Mouse (Mus musculus): Measurements from ENCODE around the gene Fam53b.

Fam53b gene

GRCm38 (mm10) chr7:132767233-132767998 lies 46.3 kb downstream of the Fam53b start:
- DNase-seq (ENCODE audit: low spot score in 2 of 2), result no peak

DNA sequence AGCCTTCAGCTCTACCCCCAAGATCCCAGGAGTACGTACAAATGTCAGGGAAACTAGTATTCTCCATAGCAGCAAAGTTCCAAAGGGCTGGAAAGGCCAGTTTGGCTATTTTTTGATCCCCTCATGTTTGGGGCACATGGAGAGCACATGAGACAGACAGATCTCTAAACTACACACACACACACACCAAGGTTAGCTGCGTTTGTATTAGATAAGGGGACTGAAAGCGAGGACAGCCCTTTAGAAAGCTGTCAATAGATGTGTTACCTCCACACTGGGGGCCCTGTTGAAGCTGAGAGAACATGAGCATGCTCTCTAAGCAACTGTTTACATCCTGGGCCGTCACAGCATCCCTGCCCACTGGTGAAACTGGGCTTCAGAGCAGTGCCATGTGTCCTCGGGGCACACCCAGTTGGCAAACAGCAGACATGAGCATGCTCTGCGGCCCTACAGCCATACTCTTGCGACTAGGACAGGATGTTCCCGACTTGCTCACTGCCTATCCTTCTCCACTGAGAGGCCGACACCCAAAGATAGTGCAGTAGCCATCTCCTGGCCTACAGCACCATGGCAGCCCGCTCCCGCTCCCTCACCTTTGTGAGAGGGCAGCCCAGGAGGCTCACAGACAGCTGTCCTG lies 47.3 kb downstream of the Fam53b start:
- DNase-seq (ENCODE audit: low spot score in 2 of 2), result no peak

DNA sequence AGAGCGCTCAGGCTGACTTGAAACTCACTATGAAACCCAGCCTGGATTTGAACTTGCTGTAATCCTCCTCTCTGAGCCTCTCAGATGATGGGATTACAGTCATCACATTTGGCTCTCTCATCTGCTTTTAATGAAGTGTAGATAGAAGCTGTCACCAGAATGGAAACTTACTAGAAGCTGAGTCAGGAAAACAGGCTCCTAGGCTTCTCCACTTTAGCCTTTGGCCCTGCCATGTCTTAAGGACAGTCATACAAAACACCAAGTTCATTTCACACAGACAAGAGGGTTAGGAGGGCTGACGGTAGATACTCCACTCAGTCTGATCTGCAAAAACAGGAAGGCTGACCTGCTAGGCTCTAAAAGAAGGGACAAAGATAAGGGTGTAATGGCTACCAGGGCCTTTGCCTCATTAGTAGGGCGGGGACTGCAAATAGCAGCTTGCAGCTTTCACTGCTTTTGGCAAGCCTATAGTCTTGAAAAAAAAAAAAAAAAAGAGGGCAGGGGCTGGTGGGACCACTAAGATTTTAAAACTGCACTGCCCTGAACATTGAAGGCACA lies 48.0 kb downstream of the Fam53b start:
- DNase-seq (ENCODE audit: low spot score in 2 of 2), result no peak

DNA sequence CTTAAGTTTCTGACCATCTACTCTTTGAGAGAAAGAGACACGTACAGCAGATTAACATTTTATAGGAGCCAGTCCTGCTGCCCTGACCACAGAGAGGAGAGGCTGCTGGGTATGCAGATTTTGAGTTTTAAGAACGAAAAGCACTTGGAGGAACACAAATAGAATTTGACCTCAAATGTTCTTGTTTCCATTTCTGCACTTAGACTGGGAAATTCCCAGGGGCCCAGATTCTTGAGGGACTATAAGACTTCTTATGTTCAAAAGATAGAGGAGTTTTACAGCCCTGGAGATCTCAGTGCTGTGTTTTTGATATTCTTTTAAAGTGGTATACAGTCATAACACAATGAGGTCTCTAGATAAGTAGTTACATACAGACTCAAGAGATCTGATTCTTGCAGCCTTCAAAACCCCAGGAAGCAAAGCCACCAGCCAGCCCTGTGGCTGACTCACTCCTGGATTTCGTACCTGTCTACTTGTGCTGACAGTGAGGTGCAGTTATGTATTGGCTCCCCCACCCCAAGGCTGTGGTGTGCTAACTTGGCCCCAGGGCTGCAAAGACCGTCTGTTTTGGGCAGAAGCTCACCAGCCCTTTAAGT lies 48.7 kb downstream of the Fam53b start:
- no peak for DNase-seq (ENCODE audit: low spot score in 2 of 2)

DNA sequence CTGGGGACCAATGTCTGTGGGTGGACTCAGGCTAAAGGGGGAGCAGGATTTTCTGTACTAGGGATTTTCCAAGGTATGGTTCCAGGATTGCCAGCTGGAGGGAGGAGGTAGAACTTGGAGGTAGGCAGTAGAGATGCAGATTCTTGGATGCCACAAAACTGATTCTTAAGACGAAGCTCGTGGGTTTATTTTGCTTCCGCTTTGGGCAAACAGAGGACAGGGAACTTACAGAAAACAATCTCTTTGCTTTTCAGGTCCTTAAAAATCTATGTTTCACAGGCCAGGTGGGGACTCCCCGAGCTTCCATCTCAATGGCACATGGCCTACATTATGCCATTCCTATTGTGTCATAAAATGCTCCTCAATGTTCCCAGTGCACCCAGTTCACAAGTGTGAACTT lies 49.4 kb downstream of the Fam53b start:
- no peak for DNase-seq (ENCODE audit: low spot score in 2 of 2)

DNA sequence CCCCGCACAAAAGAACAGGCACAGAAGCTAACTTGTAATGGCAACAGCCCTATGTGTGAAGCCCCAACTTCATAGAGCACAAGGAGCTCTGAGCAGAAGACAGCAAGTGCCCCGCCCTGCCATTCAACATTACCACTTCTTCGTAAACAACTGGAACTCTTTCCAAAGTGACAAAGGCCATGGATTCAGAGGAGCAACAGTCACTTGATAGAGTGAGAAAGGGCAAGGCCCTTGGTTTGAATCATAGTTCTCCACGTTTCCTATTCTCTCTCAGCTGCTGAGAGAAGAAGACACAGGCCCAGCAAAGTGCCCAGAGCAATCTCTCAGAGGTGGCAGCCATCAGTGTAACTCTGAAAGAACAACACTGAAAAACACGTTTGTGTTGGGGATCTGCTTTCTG lies 49.8 kb downstream of the Fam53b start:
- no peak for DNase-seq (ENCODE audit: low spot score in 2 of 2)

DNA sequence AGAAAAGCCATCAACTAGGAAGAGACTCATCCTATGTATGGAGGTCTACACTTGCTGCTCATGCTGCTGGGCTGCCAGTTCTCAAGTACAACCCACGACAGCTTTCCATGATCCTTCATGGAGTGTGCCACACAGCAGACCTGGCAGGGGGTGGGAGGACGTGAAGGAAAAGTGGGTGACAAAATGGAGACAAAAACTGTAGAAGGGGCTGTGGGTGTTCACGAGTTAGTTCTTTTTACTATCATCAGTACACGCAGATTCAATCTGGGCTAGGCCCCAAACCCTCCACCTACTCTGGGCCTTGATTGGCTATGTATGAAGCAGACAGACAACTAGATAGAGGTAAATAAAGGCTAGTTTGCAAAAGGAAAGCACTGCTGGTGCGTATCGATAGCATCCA lies 50.3 kb downstream of the Fam53b start:
- no peak for DNase-seq (ENCODE audit: low spot score in 2 of 2)

GRCm38 (mm10) chr7:132761409-132761808 lies 52.3 kb downstream of the Fam53b start:
- DNase-seq (ENCODE audit: low spot score in 2 of 2), result no peak

GRCm38 (mm10) chr7:132760589-132761180 lies 53.0 kb downstream of the Fam53b start:
- no peak for DNase-seq (ENCODE audit: low spot score in 2 of 2)

- DNase-seq (ENCODE audit: low spot score in 2 of 2), result no peak
Measured at GRCm38 (mm10) chr7:132759926-132760325, 53.8 kb downstream of the Fam53b start.

DNA sequence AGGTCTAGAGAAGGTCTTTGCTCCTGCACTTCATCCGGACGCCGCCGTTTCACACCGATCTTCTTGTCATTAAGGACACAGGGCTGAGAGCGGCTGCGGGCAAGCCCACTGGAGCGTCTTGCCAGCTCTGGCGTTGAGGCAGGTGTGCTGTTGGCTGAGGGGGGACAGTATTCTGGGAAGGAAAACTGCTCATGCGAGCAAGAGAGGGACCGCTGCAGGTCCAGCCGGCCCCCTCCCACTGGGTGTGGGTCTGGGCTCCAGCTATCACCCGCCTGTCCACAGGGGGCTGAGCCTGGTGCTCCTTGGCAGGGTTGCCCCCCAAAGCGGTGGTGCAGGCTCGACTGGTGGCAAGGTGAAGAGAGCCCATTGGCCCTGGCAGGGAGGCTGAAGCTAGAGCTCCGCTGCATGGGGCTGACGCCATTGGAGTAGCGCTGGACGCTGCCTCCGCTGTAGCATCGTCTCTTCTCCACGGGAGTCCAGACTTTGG lies 54.2 kb downstream of the Fam53b start:
- DNase-seq (ENCODE audit: low spot score in 2 of 2), result no peak

DNA sequence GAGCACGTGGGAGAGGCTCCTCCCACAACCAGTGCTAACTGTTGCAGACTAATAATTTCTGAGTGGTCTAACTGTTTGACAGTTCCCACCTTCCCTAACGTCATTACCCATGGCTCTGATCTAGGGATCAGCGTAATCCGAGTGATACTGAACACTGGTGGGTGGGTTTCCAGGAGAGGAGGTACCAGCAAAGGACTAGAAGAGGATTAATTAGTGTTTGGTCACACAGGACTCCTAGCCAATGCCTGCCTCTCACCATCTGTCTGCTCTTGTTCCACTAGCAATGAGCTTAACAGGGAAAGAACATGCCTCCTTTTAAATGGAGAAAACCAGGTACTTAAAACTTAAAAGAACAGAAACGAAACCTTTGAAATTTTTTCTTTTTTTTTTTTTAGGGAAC lies 54.8 kb downstream of the Fam53b start:
- DNase-seq (ENCODE audit: low spot score in 2 of 2), result no peak

DNA sequence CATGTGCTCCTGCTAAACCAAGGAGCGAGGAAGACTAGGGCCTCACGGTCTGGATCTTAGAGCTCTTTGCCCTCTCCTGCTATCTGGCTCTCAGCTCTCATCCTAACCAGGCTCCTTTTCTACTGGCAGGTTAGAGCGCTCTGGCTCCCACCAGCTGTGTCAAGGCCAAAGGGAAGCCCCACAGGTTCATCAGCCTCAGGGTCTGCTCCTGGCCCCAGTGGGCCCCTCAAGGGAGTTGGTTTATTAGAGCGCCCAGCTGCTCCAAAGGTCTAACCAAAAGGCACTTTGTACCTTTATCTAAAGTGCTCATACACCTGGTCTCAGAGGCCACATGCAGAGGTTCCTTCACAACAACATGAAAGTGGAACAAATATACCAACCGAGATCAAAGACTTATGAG lies 57.4 kb downstream of the Fam53b start:
- DNase-seq (ENCODE audit: low spot score in 2 of 2), result no peak

- DNase-seq (ENCODE audit: low spot score in 2 of 2), result no peak
Measured at GRCm38 (mm10) chr7:132754389-132754750, 59.3 kb downstream of the Fam53b start.

DNA sequence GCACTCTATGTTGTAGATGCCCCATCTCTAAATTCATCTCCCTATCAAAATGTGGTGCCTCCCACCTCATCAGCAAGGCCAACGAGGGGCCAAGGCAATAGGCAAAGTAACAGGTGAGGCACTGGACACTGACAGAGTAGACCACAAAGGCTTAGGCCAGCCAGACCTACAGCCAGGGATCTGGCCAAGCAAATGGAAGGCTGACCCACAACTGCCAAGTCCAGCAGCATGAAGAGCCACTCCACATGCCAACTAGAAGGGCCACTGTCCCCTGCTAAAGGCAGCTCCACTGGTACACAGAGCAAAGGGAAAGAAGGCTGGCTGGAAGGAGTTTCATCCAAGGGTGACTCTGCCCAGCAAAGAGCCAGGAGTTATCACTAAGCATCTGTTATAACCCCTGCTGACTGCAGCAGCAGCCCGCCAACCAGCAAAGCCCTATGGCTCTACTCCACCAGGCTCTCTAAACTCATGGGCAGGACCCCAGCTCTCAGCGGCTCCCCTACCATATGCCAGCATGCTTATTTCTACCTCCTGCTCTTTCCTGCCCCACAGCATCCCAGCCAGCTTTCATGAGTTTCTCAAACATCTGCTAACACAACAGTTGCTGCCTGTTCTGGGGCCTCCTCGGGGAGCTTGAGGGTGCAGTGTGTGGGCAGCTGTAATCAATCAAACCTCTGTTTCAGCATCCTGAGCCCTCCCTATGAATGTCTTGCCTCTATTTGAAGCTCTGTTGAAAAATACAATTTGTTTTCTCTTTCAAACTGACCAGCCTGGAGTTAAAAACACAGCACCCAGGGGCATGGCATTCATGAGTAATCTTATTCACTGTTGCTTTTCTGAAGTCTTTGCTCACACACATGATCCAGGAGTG lies 59.9 kb downstream of the Fam53b start:
- DNase-seq (ENCODE audit: low spot score in 2 of 2), result no peak

GRCm38 (mm10) chr7:132751716-132752115 lies 62.0 kb downstream of the Fam53b start:
- no peak for DNase-seq (ENCODE audit: low spot score in 2 of 2)

GRCm38 (mm10) chr7:132749504-132749903 lies 64.2 kb downstream of the Fam53b start:
- DNase-seq (ENCODE audit: low spot score in 2 of 2), result no peak

DNA sequence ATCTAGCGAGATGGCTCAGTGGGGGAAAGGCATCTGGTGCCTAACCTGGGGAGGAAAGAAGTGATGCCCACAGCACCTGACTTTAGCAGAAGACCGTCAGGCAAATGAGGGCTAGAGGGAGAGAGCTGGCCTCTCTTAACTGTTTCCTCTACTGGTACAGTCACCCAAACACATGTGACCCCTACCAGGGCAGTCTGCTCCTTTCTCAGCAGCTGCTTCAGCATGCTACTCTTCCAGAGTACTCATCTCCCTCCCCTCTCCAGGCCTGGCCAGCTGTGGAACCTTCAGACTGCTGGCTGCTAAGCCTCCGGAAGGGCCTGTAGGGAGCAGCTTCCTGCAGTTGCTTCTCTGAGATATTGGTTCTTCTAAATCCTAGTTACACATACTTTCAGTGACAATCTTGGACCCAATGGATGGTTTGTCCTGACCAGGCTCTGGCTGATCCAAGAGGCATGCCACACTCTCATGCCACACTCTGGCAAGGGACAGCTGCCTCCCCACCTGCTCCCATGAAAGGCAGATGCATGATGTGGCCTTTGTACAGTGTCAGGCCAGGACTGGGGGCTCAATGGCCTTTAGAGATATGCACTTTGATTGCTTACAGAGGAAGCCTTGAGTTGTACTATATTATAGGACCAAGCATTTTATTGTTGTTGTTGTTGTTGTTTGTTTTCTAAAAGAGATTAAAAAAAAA lies 65.5 kb downstream of the Fam53b start:
- DNase-seq (ENCODE audit: low spot score in 2 of 2), result no peak

DNA sequence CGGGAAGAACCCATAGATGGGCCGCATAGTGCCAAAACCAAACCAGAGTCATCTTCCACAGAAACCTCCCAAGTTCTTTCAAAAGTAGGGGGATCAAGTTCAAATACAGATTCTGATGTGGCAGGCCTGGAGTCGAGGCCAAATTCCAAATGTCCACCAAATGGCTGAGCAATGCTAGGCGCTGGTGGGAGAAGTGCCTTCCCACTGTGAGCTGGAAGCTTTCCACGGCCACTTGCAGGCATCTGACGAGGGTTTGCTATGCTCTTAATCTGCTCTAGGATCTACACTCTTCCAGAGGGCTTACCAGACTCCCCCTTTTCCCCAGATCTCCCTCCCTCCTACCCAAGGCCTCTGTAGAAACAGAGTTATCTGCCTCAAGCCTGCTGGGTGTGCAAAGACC lies 66.6 kb downstream of the Fam53b start:
- DNase-seq (ENCODE audit: low spot score in 2 of 2), result no peak

GRCm38 (mm10) chr7:132742912-132743311 lies 70.8 kb downstream of the Fam53b start:
- DNase-seq (ENCODE audit: low spot score in 2 of 2), result no peak

DNA sequence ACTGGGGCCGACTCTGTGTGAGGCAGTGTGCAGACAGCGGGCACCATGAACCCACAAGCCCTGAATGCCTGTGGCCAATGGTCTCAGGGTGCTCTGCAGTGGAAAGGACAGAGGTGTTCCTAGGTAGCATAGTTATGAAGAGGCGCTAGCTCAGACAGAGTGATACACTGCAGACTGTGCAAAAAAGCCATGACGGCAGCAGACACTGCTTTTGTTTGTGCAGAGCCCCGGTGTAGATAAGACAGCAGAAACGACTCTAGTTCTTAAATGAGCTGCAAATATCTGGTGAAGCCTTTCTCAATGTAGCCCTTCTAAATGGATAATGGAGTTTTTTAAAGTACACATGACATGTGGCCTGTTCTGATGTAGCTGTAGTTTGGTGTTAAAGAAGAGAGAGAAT lies 73.9 kb downstream of the Fam53b start:
- no peak for DNase-seq (ENCODE audit: low spot score in 2 of 2)
